Mouse (Mus musculus) megakaryocyte, embryonic 14.5 days (primary cell): ENCODE measurements around the gene Sema4d.
"Not testable (repeated sequence)": the region's sequence is repeated elsewhere in the genome, so short reads cannot be mapped to it uniquely, and the experiment has no call there.

ENCODE experiments used
- FLI1 ChIP-seq: IDR thresholded peaks from 2 replicates; pipeline ENCODE4 v1.6.1; 2012; ENCODE audit warnings: low read length, inconsistent platforms, mixed read lengths
- GATA1 ChIP-seq: IDR thresholded peaks from 3 replicates; pipeline ENCODE4 v1.6.1; 2012; ENCODE audit warnings: mixed read lengths, low read length, inconsistent platforms, borderline replicate concordance

GRCm38 (mm10) chr13:51834024-51834423, 40.5 kb upstream of the Sema4d start:
- not testable (repeated sequence) for TF ChIP-seq GATA1, FLI1
